Mouse (Mus musculus) MEL (cell line): ENCODE measurements at regions not wholly inside any gene's neighbourhood (a gene's known extent, or its start where the extent isn't known, plus 50 kb on each side); places are given as distances from the start of the nearest gene placed in this dataset.

Experiments used
- DNase-seq: peaks from one replicate; pipeline ENCODE4 v3.0.0; 2011; ENCODE audit warnings: low read depth, low spot score
- H3K27ac ChIP-seq: 2 replicates; pipeline ENCODE4 v1.5.1; 2012; ENCODE audit warnings: low read depth, mild to moderate bottlenecking, control low read depth, low read length, moderate library complexity; ENCODE audit not compliant: control insufficient read depth
- H3K27me3 ChIP-seq, 2 experiments: fragments of 150-350 bp in 1 of 2; sonication (generic) in 1 of 2; 2 replicates each; pipeline ENCODE4 v1.6.1; 2012; ENCODE audit warnings: low read length in 2 of 2, mild to moderate bottlenecking in 2 of 2, improper control_type of control experiment in 1 of 2, moderate library complexity in 1 of 2; ENCODE audit not compliant: insufficient read depth in 2 of 2, control insufficient read depth in 1 of 2
- H3K36me3 ChIP-seq, 2 experiments: 2 replicates each; pipeline ENCODE4 v1.6.1; 2012 to 2014; ENCODE audit warnings: low read length in 2 of 2, improper control_type of control experiment in 1 of 2, inconsistent platforms in 1 of 2, mild to moderate bottlenecking in 1 of 2; ENCODE audit not compliant: insufficient read depth in 2 of 2, control insufficient read depth in 1 of 2
- H3K4me1 ChIP-seq, 2 experiments: fragments of 150-350 bp in 1 of 2; sonication (generic) in 1 of 2; 2 replicates each; pipeline ENCODE4 v1.6.1; 2012; ENCODE audit warnings: low read length in 2 of 2, improper control_type of control experiment in 1 of 2, mild to moderate bottlenecking in 1 of 2; ENCODE audit not compliant: insufficient read depth in 2 of 2, control insufficient read depth in 1 of 2
- H3K4me3 ChIP-seq, 2 experiments: fragments of 150-350 bp in 1 of 2; sonication (generic) in 1 of 2; 2 replicates each; pipeline ENCODE4 v1.5.1; 2012; ENCODE audit warnings: low read depth in 2 of 2, low read length in 2 of 2, mild to moderate bottlenecking in 2 of 2, moderate library complexity in 2 of 2, control low read depth in 1 of 2, improper control_type of control experiment in 1 of 2; ENCODE audit not compliant: control insufficient read depth in 1 of 2, insufficient read depth in 1 of 2
- H3K79me2 ChIP-seq: 2 replicates; pipeline ENCODE4 v1.6.1; 2012; ENCODE audit warnings: mild to moderate bottlenecking, low read length, moderate library complexity; ENCODE audit not compliant: control insufficient read depth, poor library complexity, insufficient read depth
- H3K9ac ChIP-seq: 2 replicates; pipeline ENCODE4 v1.6.1; 2012; ENCODE audit warnings: low read depth, mild to moderate bottlenecking, control low read depth, low read length, moderate library complexity; ENCODE audit not compliant: control insufficient read depth, poor library complexity, severe bottlenecking
- H3K9me3 ChIP-seq: fragments of 150-350 bp; sonication (generic); replicated peaks from 2 replicates; pipeline ENCODE4 v1.6.1; 2012; ENCODE audit warnings: mild to moderate bottlenecking, low read length, improper control_type of control experiment, moderate library complexity; ENCODE audit not compliant: insufficient read depth
- CHD1 ChIP-seq: IDR thresholded peaks from 2 replicates; pipeline ENCODE4 v1.6.1; 2012; ENCODE audit warnings: low read depth, mild to moderate bottlenecking, inconsistent platforms, low read length, improper control_type of control experiment
- CHD2 ChIP-seq: IDR thresholded peaks from 2 replicates; pipeline ENCODE4 v1.6.1; 2011; ENCODE audit warnings: low read length, improper control_type of control experiment
- E2F4 ChIP-seq: IDR thresholded peaks from 2 replicates; pipeline ENCODE4 v1.6.1; 2011; ENCODE audit warnings: low read depth, low read length, improper control_type of control experiment, borderline replicate concordance
- ETS1 ChIP-seq: IDR thresholded peaks from 2 replicates; pipeline ENCODE4 v1.6.1; 2012; ENCODE audit warnings: low read depth, mild to moderate bottlenecking, inconsistent platforms, low read length, improper control_type of control experiment, moderate library complexity
- GABPA ChIP-seq: IDR thresholded peaks from 2 replicates; pipeline ENCODE4 v1.6.1; 2012; ENCODE audit warnings: low read depth, mild to moderate bottlenecking, inconsistent platforms, low read length, improper control_type of control experiment, moderate library complexity
- MAFK ChIP-seq: IDR thresholded peaks from 2 replicates; pipeline ENCODE4 v1.6.1; 2011; ENCODE audit warnings: low read depth, mild to moderate bottlenecking, low read length, improper control_type of control experiment, borderline replicate concordance
- MEF2A ChIP-seq: IDR thresholded peaks from 2 replicates; pipeline ENCODE4 v1.6.1; 2014; ENCODE audit warnings: low read depth, mild to moderate bottlenecking, inconsistent platforms, low read length, improper control_type of control experiment; ENCODE audit not compliant: poor library complexity, insufficient replicate concordance, severe bottlenecking; ENCODE audit errors: extremely low read depth
- MYB ChIP-seq: IDR thresholded peaks from 2 replicates; pipeline ENCODE4 v1.6.1; 2011; ENCODE audit warnings: mild to moderate bottlenecking, low read depth, low read length, improper control_type of control experiment
- NELFE ChIP-seq: IDR thresholded peaks from 2 replicates; pipeline ENCODE4 v1.6.1; 2011; ENCODE audit warnings: low read depth, low read length, improper control_type of control experiment
- NRF1 ChIP-seq: IDR thresholded peaks from 2 replicates; pipeline ENCODE4 v1.6.1; 2014; ENCODE audit warnings: low read depth, mild to moderate bottlenecking, inconsistent platforms, low read length, improper control_type of control experiment, moderate library complexity; ENCODE audit not compliant: poor library complexity, insufficient read depth, severe bottlenecking
- POLR2A ChIP-seq, 2 experiments: IDR thresholded peaks; 2 replicates each; pipeline ENCODE4 v1.6.1; 2011 to 2012; ENCODE audit warnings: low read length in 2 of 2, mild to moderate bottlenecking in 2 of 2, control low read depth in 1 of 2, improper control_type of control experiment in 1 of 2, low read depth in 1 of 2, moderate library complexity in 1 of 2; ENCODE audit not compliant: control insufficient read depth in 1 of 2, insufficient read depth in 1 of 2, poor library complexity in 1 of 2
- POLR2AphosphoS2 ChIP-seq: IDR thresholded peaks from 2 replicates; pipeline ENCODE4 v1.6.1; 2011; ENCODE audit warnings: low read length, improper control_type of control experiment
- RAD21 ChIP-seq: IDR thresholded peaks from 2 replicates; pipeline ENCODE4 v1.6.1; 2011; ENCODE audit warnings: mild to moderate bottlenecking, low read depth, low read length, improper control_type of control experiment
- SIN3A ChIP-seq: IDR thresholded peaks from 2 replicates; pipeline ENCODE4 v1.6.1; 2012; ENCODE audit warnings: low read length, improper control_type of control experiment, inconsistent platforms
- TAL1 ChIP-seq: IDR thresholded peaks from 2 replicates; pipeline ENCODE4 v1.6.1; 2012; ENCODE audit warnings: mild to moderate bottlenecking, inconsistent platforms, low read length, moderate library complexity, mixed read lengths
- USF1 ChIP-seq: IDR thresholded peaks from 2 replicates; pipeline ENCODE4 v1.6.1; 2014; ENCODE audit warnings: low read depth, mild to moderate bottlenecking, inconsistent platforms, low read length, improper control_type of control experiment, moderate library complexity
- ZC3H11A ChIP-seq: IDR thresholded peaks from 2 replicates; pipeline ENCODE4 v1.6.1; 2012; ENCODE audit warnings: low read depth, mild to moderate bottlenecking, inconsistent platforms, low read length, improper control_type of control experiment
- ZNF384 ChIP-seq: IDR thresholded peaks from 2 replicates; pipeline ENCODE4 v1.6.1; 2012; ENCODE audit warnings: low read depth, mild to moderate bottlenecking, inconsistent platforms, low read length, improper control_type of control experiment

DNA sequence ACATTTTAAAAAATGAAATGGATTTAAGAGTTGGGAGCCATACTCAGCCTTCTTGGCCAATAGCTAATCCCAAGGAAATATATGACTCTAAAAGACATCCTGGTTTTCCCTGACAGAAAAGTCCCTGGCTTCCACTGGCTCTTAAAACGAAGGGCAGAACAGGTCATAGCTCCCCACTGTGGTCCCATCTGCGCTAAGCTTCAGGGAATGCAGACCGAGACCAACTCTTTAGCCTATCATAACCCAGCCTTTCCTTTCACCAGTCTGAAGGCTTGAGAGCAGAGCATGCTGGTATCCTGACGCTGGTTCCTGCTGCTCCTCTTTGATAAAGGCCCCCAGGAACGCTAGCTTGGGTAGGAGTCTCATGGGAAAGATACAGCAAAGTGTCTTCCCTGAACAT is 214.8 kb downstream of the Etaa1 start:
- Histone ChIP-seq H3K79me2 (no peaks in the 10 kb centered on the region), H3K27me3 (no peaks in the 10 kb centered on the region), H3K9ac (no peak overlapping the region), H3K9me3 (no peaks in the 10 kb centered on the region), H3K27ac (no peak overlapping the region), H3K4me1 (no peaks in the 10 kb centered on the region), H3K4me3 (no peak overlapping the region), H3K36me3 (peaks cover 0 to 35% of the 10 kb centered on the region in 2 experiments; a peak in 2 of 4 replicates)
- DNase-seq: no peak
- TF ChIP-seq MEF2A (no peak), GABPA (no peak), ETS1 (no peak), SIN3A (no peak), E2F4 (no peak), MYB (no peak), TAL1 (no peak), RAD21 (no peak), POLR2A (IDR thresholded peaks at IDR 0.05; ENCODE audit: control insufficient read depth in 1 of 2, insufficient read depth in 1 of 2, low read depth in 1 of 2, low read length in 2 of 2, poor library complexity in 1 of 2) (no peak), ZC3H11A (no peak), MAFK (no peak), CHD1 (no peak), USF1 (no peak), NRF1 (no peak), CHD2 (no peak), ZNF384 (no peak), NELFE (no peak)

DNA sequence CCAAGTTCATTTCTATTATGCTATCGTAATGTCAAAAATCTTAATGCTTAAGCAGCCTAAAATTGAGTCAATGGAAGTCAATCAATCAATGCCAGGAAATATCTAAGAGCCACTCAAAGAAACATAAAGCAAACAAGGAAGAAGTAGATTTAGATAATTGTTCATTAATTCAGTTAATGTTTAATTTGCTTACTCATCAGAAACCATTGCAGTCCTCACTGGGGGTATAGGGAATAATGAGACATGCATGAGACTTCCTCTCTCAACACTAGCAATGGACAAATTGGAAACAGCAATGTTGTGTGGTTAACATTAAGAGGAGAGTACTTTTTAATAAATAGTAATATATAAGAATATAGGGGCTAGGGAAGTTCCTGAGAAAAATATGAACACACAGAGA is 209.9 kb downstream of the Etaa1 start:
- Histone ChIP-seq H3K79me2 (no peaks in the 10 kb centered on the region; the same call in 1 of the 2 replicates), H3K4me3 (no peak overlapping the region), H3K4me1 (no peaks in the 10 kb centered on the region), H3K27me3 (no peaks in the 10 kb centered on the region), H3K9me3 (no peaks in the 10 kb centered on the region), H3K9ac (no peak overlapping the region), H3K36me3 (peaks cover 0 to 18% of the 10 kb centered on the region in 2 experiments; a peak in 2 of 4 replicates), H3K27ac (no peak overlapping the region)
- no peak for DNase-seq
- TF ChIP-seq MAFK (peak; percentile 65; the same call in 1 of the 2 replicates), POLR2AphosphoS2 (no peak)
